Mouse (Mus musculus): ENCODE results near the gene Hist1h2bj. TPM values are rescaled to one million over a fixed set of nuclear protein-coding genes. Genes with fewer than 3 reads are reported as not detected.

Hist1h2bj gene
- 10 to 100 TPM; 15.5 to 16.7 TPM for total RNA-seq (2021)
- long read RNA-seq, experiment 1: 0 reads
- long read RNA-seq, experiment 2: 0 reads

GRCm38 (mm10) chr13:22042568-22043502 is at the start of gene Hist1h2bj, which contains the start of gene Hist1h2ag:
TSS of gene Hist1h2bj (plus strand) at chr13:22043214.
TSS of gene Hist1h2ag (minus strand) at chr13:22042944.
- peak; percentile 93 to 98 for DNase-seq (ENCODE audit: low spot score in 2 of 2)
- intact Hi-C loops (cut with DNase I): loop anchor here (5.0 to 10.0 kb wide), 4 partner anchors 1362 to 1702 kb away; partner anchors contain the start of genes Hist1h2ac, Hist1h2af, Hist1h2bb and Hist1h2bc

- intact Hi-C loops (cut with DNase I): no loop called here
- peak in 1 of 2 experiments; percentile 33 for DNase-seq (ENCODE audit: low spot score in 2 of 2)
Measured at GRCm38 (mm10) chr13:21993957-21994738, 48.9 kb upstream of the Hist1h2bj start.

GRCm38 (mm10) chr13:21994896-21995295 is 48.1 kb upstream of the Hist1h2bj start:
- DNase-seq (ENCODE audit: low spot score in 2 of 2): no peak
- intact Hi-C loops (cut with DNase I): loop anchor here (5.0 kb wide), 1 partner anchor 78 kb away; no protein-coding TSS in a partner anchor

GRCm38 (mm10) chr13:21995331-21995914 is 47.6 kb upstream of the Hist1h2bj start:
- DNase-seq (ENCODE audit: low spot score in 2 of 2): no peak
- intact Hi-C loops (cut with DNase I): loop anchor here (5.0 kb wide), 1 partner anchor 78 kb away; no protein-coding TSS in a partner anchor

- DNase-seq (ENCODE audit: low spot score in 2 of 2): no peak
- intact Hi-C loops (cut with DNase I): loop anchor here (5.0 kb wide), 1 partner anchor 79 kb away; no protein-coding TSS in a partner anchor
Measured at GRCm38 (mm10) chr13:21996101-21996839, 46.7 kb upstream of the Hist1h2bj start.

GRCm38 (mm10) chr13:21996840-21997185 is 46.2 kb upstream of the Hist1h2bj start:
- intact Hi-C loops (cut with DNase I): loop anchor here (5.0 kb wide), 1 partner anchor 80 kb away; no protein-coding TSS in a partner anchor
- no peak for DNase-seq (ENCODE audit: low spot score in 2 of 2)

- intact Hi-C loops (cut with DNase I): loop anchor here (5.0 kb wide), 1 partner anchor 80 kb away; no protein-coding TSS in a partner anchor
- no peak for DNase-seq (ENCODE audit: low spot score in 2 of 2)
Measured at GRCm38 (mm10) chr13:21997201-21997820, 45.7 kb upstream of the Hist1h2bj start.

GRCm38 (mm10) chr13:21997821-21998220 is 45.2 kb upstream of the Hist1h2bj start:
- intact Hi-C loops (cut with DNase I): loop anchor here (5.0 kb wide), 1 partner anchor 81 kb away; no protein-coding TSS in a partner anchor

GRCm38 (mm10) chr13:21998412-21998811 is 44.6 kb upstream of the Hist1h2bj start:
- intact Hi-C loops (cut with DNase I): loop anchor here (5.0 kb wide), 1 partner anchor 81 kb away; no protein-coding TSS in a partner anchor
- DNase-seq (ENCODE audit: low spot score in 2 of 2): no peak

More at GRCm38 (mm10) chr13:21997821-21998220, 45.2 kb upstream of the Hist1h2bj start:
- DNase-seq (ENCODE audit: low spot score in 2 of 2): no peak

GRCm38 (mm10) chr13:21999147-21999546 is 43.9 kb upstream of the Hist1h2bj start:
- intact Hi-C loops (cut with DNase I): loop anchor here (5.0 kb wide), 1 partner anchor 82 kb away; no protein-coding TSS in a partner anchor
- DNase-seq (ENCODE audit: low spot score in 2 of 2): no peak

- intact Hi-C loops (cut with DNase I): no loop called here
- no peak for DNase-seq (ENCODE audit: low spot score in 2 of 2)
Measured at GRCm38 (mm10) chr13:22001346-22001745, 41.7 kb upstream of the Hist1h2bj start.

- intact Hi-C loops (cut with DNase I): no loop called here
- DNase-seq (ENCODE audit: low spot score in 2 of 2): no peak
Measured at GRCm38 (mm10) chr13:22001823-22002222, 41.2 kb upstream of the Hist1h2bj start.

- intact Hi-C loops (cut with DNase I): no loop called here
- DNase-seq (ENCODE audit: low spot score in 2 of 2): peak in 1 of 2 experiments; percentile 22
Measured at GRCm38 (mm10) chr13:22005605-22006333, 37.2 kb upstream of the Hist1h2bj start.

GRCm38 (mm10) chr13:22006334-22007120 is 36.5 kb upstream of the Hist1h2bj start:
- intact Hi-C loops (cut with DNase I): no loop called here
- no peak for DNase-seq (ENCODE audit: low spot score in 2 of 2)

GRCm38 (mm10) chr13:22007121-22007510 is 35.9 kb upstream of the Hist1h2bj start:
- intact Hi-C loops (cut with DNase I): no loop called here

GRCm38 (mm10) chr13:22007872-22008271 is 35.1 kb upstream of the Hist1h2bj start:
- intact Hi-C loops (cut with DNase I): no loop called here

More at GRCm38 (mm10) chr13:22007121-22007510, 35.9 kb upstream of the Hist1h2bj start:
- DNase-seq (ENCODE audit: low spot score in 2 of 2): no peak

More at GRCm38 (mm10) chr13:22007872-22008271, 35.1 kb upstream of the Hist1h2bj start:
- no peak for DNase-seq (ENCODE audit: low spot score in 2 of 2)
